Mouse (Mus musculus) ZHBTc4 (cell line): ENCODE measurements at regions not wholly inside any gene's neighbourhood (a gene's known extent, or its start where the extent isn't known, plus 50 kb on each side); places are given as distances from the start of the nearest gene placed in this dataset.

Source experiments
- DNase-seq: peaks from one replicate; pipeline ENCODE4 v3.0.0-alpha.2; 2011; ENCODE audit warnings: low read depth, low spot score

- DNase-seq = no peak
Measured at GRCm38 (mm10) chr4:7642878-7643590, 595.8 kb downstream of the Car8 start.

- DNase-seq = no peak
Measured at GRCm38 (mm10) chr4:7597671-7598390, 641.0 kb downstream of the Car8 start.

- DNase-seq = no peak
Measured at GRCm38 (mm10) chr4:7596116-7596515, 642.7 kb downstream of the Car8 start.

- no peak for DNase-seq
Measured at GRCm38 (mm10) chr4:7583851-7584250, 655.0 kb downstream of the Car8 start.

DNA sequence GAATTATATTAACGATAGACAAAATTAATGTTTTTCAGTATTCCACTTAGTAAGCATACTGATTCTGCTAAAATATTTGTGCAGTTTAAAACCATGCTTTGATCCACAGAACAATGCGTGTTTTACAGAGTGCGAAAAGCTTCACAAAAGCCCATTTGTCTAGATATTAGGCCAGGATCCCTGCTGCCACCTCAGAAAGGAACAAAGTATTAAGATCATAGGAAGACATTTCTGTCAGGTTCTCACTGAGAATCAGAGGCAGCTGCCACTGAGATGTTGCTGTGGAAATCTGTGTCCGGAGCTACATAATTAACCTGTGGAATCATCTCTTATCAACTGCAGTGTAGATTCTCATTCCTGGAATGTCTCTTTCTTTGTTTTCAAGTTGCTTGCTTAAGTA is 656.9 kb downstream of the Car8 start:
- no peak for DNase-seq

GRCm38 (mm10) chr4:7581220-7581916 is 657.5 kb downstream of the Car8 start:
- DNase-seq = no peak

- no peak for DNase-seq
Measured at GRCm38 (mm10) chr4:7580554-7581219, 658.2 kb downstream of the Car8 start.

- DNase-seq = no peak
Measured at GRCm38 (mm10) chr4:7574011-7574410, 664.8 kb downstream of the Car8 start.

- DNase-seq = no peak
Measured at GRCm38 (mm10) chr4:7567687-7568393, 671.0 kb downstream of the Car8 start.

- DNase-seq = no peak
Measured at GRCm38 (mm10) chr4:7559867-7560832, 678.7 kb downstream of the Car8 start.

DNA sequence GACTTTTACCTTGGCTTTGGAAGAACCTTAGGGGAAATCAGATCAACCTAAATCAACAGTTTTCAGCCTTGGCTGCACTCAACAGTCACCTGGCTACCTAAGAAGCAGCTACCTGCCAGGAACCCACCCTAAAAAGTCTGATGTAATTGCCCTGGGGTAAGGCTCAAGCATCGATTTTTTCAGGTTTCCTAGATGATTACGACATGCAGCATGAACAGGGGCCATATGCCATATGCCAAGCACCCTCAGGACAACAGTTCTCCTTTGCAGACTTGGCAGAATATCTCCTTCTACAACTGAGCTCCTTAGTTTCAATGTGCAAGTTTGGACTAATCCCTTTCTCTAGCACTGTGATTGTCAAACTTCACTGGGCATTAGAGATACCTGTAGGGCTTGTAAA is 680.1 kb downstream of the Car8 start:
- no peak for DNase-seq

GRCm38 (mm10) chr4:7534301-7534700 is 704.5 kb downstream of the Car8 start:
- no peak for DNase-seq

DNA sequence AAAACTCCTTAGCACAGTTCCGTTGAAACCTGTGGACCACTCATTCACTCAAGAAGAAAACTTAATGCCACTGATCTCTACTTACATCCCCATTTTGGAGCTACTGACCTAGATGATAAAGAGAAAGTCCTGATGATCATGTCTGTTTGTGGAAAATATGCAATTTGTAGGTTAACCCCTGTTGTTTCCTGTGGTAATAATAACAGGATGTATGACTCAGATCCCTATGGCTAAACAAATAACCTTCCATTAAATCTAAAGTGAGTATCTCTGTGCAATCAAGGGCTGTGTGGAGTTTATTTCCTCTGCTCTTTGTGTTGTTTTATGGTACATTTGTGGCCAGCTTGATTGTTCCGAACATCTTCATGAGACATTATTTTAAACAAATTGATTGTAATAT is 711.1 kb downstream of the Car8 start:
- DNase-seq = no peak

DNA sequence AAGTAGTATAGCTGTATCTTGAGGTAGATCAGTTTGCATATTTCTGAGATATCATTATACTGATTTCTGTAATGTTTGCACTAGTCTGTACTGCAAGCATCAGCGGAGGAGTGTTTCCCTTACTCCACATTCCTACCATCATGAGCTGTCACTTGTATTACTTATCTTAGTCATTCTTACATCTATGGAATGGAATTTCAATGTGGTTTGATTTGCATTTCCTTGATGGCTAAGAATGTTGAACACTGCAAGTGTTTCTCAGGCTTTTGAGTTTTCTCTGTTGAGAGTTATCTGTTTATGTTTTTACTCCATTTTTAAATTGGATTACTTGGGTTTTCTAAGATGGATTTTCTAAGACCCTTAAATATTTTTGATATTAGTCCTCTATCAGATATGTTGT is 725.8 kb downstream of the Car8 start:
- DNase-seq = no peak

- DNase-seq = no peak
Measured at GRCm38 (mm10) chr4:7485552-7485951, 753.3 kb downstream of the Car8 start.

- no peak for DNase-seq
Measured at GRCm38 (mm10) chr4:7455130-7455529, 783.7 kb downstream of the Car8 start.

DNA sequence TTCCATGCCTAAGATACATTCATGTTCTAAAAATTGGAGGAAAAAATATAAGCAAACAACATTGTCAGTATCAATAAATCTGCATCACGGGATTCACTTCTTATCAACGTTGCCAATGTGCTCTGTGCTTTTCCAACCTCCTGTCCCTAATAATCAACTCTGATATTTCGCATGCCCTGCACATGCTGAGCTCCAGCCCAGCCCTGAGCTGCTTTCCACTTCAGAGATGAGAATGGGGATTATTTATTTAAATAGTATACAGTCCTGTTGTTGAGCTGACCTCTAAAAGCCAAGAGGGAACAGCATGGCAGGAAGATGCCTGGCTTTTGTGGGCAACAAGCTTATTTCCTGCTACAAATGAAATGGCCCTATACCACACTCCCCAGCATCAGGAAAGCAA is 786.2 kb downstream of the Car8 start:
- DNase-seq = no peak

DNA sequence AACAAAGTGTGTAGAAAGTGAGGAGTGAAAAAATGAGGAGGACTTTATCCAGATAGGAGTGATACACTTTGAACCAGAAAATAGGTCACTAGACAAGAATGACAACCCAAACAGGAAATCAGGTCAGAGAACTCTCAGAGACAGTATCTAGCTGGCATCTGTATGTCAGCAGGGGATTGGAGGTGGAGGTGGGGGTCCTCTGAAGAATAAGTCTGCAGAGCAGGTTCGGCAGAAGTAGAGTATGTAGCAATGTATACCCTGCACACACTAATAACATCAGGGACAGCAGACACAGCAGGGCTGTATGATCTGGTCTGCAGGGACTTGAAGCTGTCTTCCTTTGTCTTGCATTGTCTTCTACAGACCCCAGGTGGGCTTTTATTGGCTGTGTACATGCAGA is 787.9 kb downstream of the Car8 start:
- no peak for DNase-seq

DNA sequence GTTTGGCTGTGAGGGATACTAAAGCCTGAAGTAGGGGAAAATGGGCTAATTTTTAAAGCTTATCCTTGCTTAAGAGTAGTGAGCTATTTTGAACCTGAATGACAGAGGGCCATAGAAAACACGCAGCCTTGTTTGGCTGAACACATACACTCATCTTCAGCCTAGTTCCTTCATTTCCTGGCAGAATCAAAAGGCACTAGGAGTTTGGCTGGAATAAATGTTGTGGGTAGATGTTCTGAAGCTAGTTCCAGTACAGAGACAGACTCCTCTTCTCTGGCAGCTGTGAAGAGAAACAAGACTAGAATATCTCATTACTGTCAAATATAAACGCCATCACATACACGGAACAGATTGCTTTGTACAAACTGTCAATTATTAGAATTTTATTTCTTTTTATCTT is 809.5 kb downstream of the Car8 start:
- DNase-seq = no peak

DNA sequence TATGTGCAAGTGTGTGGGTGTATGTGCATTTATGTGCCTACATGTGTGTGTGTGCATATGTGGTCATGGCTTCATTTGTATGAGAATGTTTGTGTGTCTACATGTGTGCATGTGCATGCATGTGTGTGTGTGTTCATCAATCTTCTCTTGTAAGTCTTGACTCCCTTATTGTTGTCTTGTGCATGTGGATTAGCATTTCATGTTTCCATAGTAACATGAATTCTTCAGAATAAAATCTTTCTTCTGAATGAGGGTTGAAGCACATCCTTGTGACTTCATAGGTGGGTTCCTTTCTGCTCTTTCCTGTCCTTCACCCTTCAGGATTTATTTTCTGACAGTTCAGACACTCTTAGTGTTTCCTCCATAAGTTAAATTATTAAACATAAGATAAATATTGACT is 814.8 kb downstream of the Car8 start:
- DNase-seq = no peak
